Mouse (Mus musculus) G1E-ER4 (cell line): ENCODE results near the gene Ppp3ca. TPM values are rescaled to one million over a fixed set of nuclear protein-coding genes. Genes with fewer than 3 reads are reported as not detected.
A peak's percentile ranks its signal among the peaks of the same experiment; 100 is the strongest.

Experiments
- GATA1 ChIP-seq: IDR thresholded peaks from one replicate; pipeline ENCODE4 v1.8.0; 2012; ENCODE audit warnings: low read length, inconsistent platforms
- polyA plus RNA-seq: library from polyadenylated mRNA; stranded (reverse); fragments of >175 nt; gene quantifications from 2 replicates; pipeline ENCODE4 v1.2.3, GENCODE M21; 2012

The Ppp3ca gene
- polyA plus RNA-seq, 1 experiment = 119 TPM

- TF ChIP-seq GATA1 = no peak
Observed at GRCm38 (mm10) chr3:136909534-136909933, 239.6 kb downstream of the Ppp3ca start.

- no peak for TF ChIP-seq GATA1
Observed at GRCm38 (mm10) chr3:136911276-136911675, 241.4 kb downstream of the Ppp3ca start.

GRCm38 (mm10) chr3:136917080-136917479 is 247.2 kb downstream of the Ppp3ca start:
- TF ChIP-seq GATA1 = no peak

- no peak for TF ChIP-seq GATA1
Observed at GRCm38 (mm10) chr3:136933071-136933470, 263.1 kb downstream of the Ppp3ca start.

GRCm38 (mm10) chr3:136940733-136941601 is 271.0 kb downstream of the Ppp3ca start:
- peak; percentile 35 for TF ChIP-seq GATA1

GRCm38 (mm10) chr3:136941602-136941926 is 271.6 kb downstream of the Ppp3ca start:
- TF ChIP-seq GATA1 = no peak

- TF ChIP-seq GATA1 = no peak
Observed at GRCm38 (mm10) chr3:136945550-136945949, 275.6 kb downstream of the Ppp3ca start.

- no peak for TF ChIP-seq GATA1
Observed at GRCm38 (mm10) chr3:136946662-136947061, 276.7 kb downstream of the Ppp3ca start.

- TF ChIP-seq GATA1 = no peak
Observed at GRCm38 (mm10) chr3:136948142-136948541, 278.2 kb downstream of the Ppp3ca start.

GRCm38 (mm10) chr3:136951792-136952191 is 281.9 kb downstream of the Ppp3ca start:
- TF ChIP-seq GATA1 = no peak

- TF ChIP-seq GATA1 = no peak
Observed at GRCm38 (mm10) chr3:136952822-136953221, 282.9 kb downstream of the Ppp3ca start.

- TF ChIP-seq GATA1 = no peak
Observed at GRCm38 (mm10) chr3:136955043-136955442, 285.1 kb downstream of the Ppp3ca start.

- no peak for TF ChIP-seq GATA1
Observed at GRCm38 (mm10) chr3:136960314-136960713, 290.4 kb downstream of the Ppp3ca start.

- TF ChIP-seq GATA1 = no peak
Observed at GRCm38 (mm10) chr3:136966786-136967185, 296.9 kb downstream of the Ppp3ca start.

- TF ChIP-seq GATA1 = no peak
Observed at GRCm38 (mm10) chr3:136967510-136967909, 297.6 kb downstream of the Ppp3ca start.

GRCm38 (mm10) chr3:136969796-136970195 is 299.9 kb downstream of the Ppp3ca start:
- no peak for TF ChIP-seq GATA1

GRCm38 (mm10) chr3:136977859-136978258 is 307.9 kb downstream of the Ppp3ca start:
- TF ChIP-seq GATA1 = no peak
